Mouse (Mus musculus): Measurements from ENCODE around the gene Mxi1.

Gene Mxi1

DNA sequence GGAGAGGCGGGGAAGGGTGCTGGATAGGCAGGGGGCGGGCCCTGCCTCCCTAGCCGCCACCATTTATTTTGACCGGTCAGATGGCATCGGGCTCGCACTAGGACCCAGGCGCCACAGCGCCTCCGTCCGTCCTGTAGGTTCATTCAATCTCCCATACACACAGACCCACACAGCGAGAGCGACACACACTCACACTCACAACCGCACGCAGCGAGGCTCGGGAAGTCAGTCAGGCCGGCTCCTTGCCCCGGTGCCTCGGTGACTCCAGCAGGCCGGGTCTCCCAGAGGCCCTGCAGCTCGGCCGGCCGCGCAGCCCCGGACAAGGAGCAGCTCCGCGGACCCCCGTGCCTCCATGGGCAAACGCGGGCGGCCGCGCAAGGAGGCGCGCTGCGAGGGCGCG, at the start of gene Mxi1:
Gene Mxi1 (plus strand): TSS at position 171 of the 400 bp plus-strand sequence.
- peak; percentile 61 for DNase-seq

DNA sequence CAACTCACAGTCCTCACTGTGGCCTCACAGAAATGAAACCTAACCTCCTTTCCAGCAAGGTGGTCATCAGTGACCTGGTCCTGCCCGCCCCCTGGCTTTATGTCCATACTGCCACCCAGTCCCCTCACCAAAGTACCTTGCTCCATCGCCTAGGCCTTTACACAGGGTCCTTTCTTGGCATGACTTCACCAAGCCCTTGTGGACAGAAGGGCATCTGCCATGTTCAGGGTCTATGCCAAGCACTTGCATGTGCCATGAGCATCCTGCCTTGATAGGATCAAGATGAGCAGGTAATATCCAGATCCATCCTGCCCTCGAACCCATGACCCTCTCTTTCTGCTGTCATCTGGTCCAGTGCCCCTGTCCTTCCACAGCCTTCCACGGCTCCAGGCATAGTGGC, 49.5 kb upstream of the Mxi1 start:
- DNase-seq = no peak

DNA sequence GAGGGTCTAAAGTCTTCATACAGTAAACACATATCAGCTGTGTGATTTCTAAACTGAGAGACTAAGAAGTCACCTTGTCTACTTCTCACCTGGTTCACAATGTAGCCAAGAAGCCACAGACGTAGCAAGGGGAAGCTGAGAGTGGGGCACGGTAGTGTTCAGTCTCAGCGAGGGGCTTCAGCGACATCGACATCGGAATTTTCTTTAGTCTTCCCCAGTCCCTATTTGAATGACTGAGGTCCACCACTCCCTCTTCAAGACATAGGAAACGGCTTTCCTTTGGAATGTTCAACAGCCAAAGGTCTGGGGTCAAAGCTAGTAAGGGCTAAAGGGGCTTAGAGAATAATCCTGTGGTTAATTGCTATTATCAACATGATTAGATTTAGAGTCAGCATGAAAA, 48.3 kb upstream of the Mxi1 start:
- no peak for DNase-seq

DNA sequence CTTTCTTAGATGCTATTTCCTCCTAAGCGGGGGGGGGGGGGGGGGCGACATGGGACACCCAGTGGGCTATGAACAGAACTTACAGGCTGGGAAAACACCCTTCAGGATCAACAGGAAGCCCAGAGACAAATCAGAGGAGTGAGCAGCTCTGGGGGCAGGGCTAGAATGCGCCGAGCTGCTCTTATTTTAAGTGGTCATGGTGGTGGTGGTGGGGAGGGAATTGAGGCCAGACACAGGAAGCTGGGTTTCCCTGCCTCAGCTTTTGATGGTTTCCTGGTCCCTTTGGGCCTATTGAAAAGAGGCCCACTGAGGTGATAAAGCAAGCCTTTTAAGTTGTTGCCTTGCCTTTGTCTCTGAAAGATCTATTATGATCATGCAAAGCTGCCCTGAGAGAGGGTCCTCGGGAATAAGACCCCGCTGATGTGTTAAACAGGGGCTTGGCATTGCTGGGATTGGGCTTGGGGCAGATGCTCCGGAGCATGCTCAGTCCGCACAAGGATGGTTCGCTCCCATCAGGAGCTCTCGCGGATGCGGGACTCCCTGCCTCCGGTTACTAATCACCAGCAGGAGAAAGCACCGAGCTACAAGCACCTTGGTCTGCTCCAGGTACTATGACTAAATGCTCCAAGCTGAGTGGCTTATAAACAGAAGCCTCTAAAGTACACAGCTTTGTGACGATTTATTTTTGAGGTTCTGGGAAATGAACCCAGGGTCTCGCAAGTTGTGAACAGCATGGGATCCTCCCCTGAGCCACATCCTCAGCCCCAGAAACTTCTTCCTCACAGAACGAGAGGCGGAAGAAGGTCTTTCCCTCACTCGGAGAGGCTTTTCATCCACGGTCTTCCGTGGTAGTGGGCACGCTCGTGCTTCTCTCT, 46.2 kb upstream of the Mxi1 start:
- no peak for DNase-seq

DNA sequence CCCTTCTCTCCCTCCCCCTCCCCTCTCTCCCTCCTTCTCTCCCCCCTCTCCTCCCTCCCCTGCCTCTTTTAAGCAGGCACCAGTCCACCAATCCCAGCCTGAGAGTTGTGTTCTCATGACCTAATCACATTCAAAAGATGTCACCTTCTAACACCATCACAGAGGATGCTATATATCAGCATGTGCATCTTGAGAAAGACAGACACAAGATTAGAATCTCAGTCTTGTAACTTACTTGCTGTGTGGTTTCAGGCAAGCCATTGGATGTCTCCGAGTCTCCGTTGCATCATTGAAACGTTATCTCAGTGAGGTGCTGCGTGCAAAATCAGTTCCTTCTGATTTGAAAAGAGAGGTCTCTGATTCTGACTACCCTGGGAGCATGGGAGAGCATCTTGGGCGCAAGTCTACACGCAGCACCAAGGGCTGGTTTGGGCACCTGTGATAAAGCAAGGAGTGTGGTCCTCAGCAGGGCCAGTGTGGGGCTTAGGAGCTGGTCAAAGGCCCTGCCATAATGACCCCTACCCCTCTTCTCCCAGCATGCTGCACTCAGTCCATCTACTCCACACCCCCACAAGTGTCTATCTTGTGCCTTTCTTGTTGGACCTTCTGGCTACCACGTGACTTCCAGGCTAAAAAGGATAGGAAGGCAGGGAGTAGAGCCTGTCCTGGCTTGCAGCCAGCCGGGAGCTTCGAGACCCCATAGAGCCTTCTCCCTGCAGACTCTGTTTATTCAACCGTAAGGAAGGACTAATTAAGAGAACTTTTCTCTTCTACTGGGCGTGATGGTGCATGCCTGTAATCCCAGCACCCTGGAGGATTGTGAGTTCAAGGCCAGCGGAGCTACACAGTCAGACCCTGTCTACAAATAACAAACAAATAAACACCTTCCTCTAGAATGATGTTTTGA, 45.2 kb upstream of the Mxi1 start:
- no peak for DNase-seq

GRCm38 (mm10) chr19:53267305-53267704, 43.0 kb upstream of the Mxi1 start:
- no peak for DNase-seq

- DNase-seq = peak in 1 of 2 experiments; percentile 35
Observed at GRCm38 (mm10) chr19:53273055-53273722, 37.1 kb upstream of the Mxi1 start.

- no peak for DNase-seq
Observed at GRCm38 (mm10) chr19:53273781-53274428, 36.4 kb upstream of the Mxi1 start.

DNA sequence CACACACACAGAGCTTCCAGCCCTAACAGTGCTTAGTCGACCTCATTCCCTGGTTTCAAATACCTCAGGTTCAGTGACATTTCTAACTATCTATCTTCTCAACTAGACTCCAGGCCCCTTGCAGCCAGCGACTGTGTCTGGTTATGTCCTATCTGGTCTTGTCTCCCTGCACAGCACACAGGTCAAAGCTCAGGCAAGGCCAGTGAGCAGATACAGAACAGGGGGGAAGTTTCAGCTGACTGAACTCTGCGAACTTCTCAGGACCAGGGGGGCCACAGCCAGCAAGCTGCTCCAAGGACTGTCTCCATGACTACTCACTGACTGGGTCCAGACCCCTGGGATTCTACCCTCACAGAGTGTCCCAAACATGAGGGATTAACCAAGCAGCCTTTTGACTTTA, 35.1 kb upstream of the Mxi1 start:
- no peak for DNase-seq

DNA sequence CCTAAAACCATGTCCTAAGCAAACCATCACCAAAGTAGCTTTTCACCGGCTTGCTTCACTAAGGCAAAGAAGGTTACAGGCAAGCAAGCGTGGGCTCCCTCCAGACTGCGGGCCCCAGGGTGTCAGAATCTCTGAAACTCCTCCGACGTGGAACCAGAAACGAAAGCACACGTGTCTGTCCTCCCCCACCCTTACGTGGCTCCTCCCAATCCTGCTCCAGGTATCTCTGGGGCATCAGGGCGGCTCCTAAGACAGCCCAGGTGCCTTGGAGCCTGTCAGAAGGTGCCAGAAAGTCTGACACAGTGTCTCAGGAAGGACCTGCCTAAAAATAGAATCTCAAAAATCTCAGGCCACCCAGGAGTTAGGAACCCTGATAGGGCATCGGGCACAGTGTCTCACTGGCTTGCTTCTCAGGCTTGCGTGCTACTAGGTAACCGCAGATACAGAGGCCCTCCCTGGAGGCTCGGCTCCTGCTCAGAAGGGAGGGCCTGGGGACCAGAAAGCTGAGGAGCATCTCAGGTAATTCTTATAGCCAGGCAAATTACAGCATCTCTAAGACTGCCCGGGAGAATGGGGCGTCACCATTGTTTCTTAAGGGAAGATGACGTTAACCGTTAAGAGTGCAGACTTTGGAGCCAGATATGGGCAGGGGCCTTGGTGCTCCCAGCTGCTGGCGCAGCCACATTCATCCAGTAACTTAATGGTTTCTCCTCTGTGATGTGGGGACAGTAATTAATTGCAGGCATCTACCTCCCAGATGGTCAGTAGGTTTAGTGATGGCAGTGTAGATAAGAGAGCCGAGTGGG, 33.2 kb upstream of the Mxi1 start:
- no peak for DNase-seq

GRCm38 (mm10) chr19:53278491-53279415, 31.6 kb upstream of the Mxi1 start:
- DNase-seq = no peak

- no peak for DNase-seq
Observed at GRCm38 (mm10) chr19:53280254-53280653, 30.1 kb upstream of the Mxi1 start.

GRCm38 (mm10) chr19:53282571-53282970, 27.7 kb upstream of the Mxi1 start:
- DNase-seq = no peak

- DNase-seq = no peak
Observed at GRCm38 (mm10) chr19:53283742-53284141, 26.6 kb upstream of the Mxi1 start.

DNA sequence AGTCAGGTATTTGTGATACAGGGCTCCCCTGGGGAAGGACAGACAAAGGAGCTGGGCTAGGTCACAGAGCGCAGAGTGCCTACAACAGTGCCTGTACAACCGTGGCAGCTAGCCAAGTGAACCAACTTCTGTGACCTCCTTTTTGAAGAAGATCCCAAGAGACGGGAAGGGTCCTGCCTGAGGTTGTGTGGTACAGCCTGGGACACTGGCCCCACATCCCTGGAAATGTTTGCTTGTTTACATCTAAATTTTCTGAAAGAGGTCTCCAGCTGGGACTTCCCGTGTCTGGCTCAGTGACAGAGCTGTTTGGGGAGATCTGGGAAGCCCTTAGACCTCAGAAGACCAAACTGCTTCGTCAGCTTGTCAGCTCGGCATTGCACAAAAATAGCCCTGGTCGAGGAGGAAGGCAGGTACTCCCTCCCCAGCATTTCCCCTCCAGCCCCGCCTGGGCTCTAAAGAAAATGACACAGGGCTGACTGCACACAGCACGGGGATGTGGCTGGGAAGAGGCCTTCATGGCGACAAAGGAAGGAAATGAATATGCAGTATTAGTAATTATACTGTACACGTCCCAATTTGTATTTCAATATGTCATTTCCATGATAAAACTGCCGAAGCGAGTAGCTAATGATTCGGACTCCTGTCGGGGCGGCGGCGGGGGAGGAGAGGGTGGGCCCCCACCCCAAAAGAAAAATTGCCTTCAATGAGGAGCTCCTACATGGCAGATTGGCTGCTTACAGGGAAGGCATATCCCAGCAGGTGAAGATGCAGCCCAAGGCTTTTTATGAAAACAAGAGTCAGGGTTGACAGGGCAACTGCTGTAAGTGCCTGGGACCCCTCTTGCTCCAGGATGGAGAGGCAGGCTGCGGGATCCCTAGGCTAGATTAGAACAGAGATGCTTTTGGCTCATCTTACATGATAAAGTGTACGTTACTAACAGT, 25.8 kb upstream of the Mxi1 start:
- DNase-seq = no peak

GRCm38 (mm10) chr19:53296331-53297254, 13.7 kb upstream of the Mxi1 start:
- no peak for DNase-seq

- no peak for DNase-seq
Observed at GRCm38 (mm10) chr19:53299156-53299828, 11.0 kb upstream of the Mxi1 start.

- no peak for DNase-seq
Observed at GRCm38 (mm10) chr19:53299829-53300181, 10.5 kb upstream of the Mxi1 start.

Data from B cell, adult 2 months (primary cell).